Mouse (Mus musculus): ENCODE results near the gene Umps.

GRCm38 (mm10) chr16:33930785-33931184, 36.1 kb downstream of the Umps start:
- TF ChIP-seq ETS1 (conservative IDR thresholded peaks at IDR 0.05; ENCODE audit: low read depth, low read length) (no peak), BHLHE40 (IDR thresholded peaks at IDR 0.05; ENCODE audit: low read depth, low read length) (no peak), CTCF (conservative IDR thresholded peaks at IDR 0.05 in 1 of 2, IDR thresholded peaks at IDR 0.05 in 1 of 2; ENCODE audit: low read depth in 2 of 2, low read length in 2 of 2) (no peak), KAT2A (IDR thresholded peaks at IDR 0.05; ENCODE audit: insufficient replicate concordance, low read length) (no peak), ZMIZ1 (IDR thresholded peaks at IDR 0.05; ENCODE audit: low read depth, low read length) (no peak)
